Mouse (Mus musculus) G1E (cell line): ENCODE results near the gene Acot11. TPM values are rescaled to one million over a fixed set of nuclear protein-coding genes. Genes with fewer than 3 reads are reported as not detected.

Source experiments
- ATAC-seq: 2 replicates; pipeline ENCODE4 v1.8.0; 2016; ENCODE audit warnings: mild to moderate bottlenecking; ENCODE audit not compliant: insufficient number of reproducible peaks, poor library complexity, low FRiP score, severe bottlenecking; ENCODE audit errors: extremely low read depth
- DNase-seq: peaks from one replicate; pipeline ENCODE4 v3.0.0; 2012; ENCODE audit warnings: low spot score
- H3K27me3 ChIP-seq: 2 replicates; pipeline ENCODE4 v1.6.1; 2012; ENCODE audit warnings: mild to moderate bottlenecking, low read length, inconsistent platforms; ENCODE audit not compliant: insufficient read depth
- H3K36me3 ChIP-seq: replicated peaks from 2 replicates; pipeline ENCODE3; 2012; ENCODE audit warnings: mild to moderate bottlenecking, inconsistent platforms
- H3K4me1 ChIP-seq: 2 replicates; pipeline ENCODE4 v1.6.1; 2012; ENCODE audit warnings: low read depth, low read length, inconsistent platforms, mixed read lengths; ENCODE audit not compliant: insufficient read depth
- H3K4me3 ChIP-seq: 2 replicates; pipeline ENCODE4 v1.5.1; 2012; ENCODE audit warnings: low read depth, mild to moderate bottlenecking, inconsistent platforms, low read length, moderate library complexity, mixed read lengths
- H3K9me3 ChIP-seq: replicated peaks from 2 replicates; pipeline ENCODE4 v1.6.1; 2012; ENCODE audit warnings: inconsistent platforms
- CTCF ChIP-seq: IDR thresholded peaks from 2 replicates; pipeline ENCODE4 v1.5.1; 2012; ENCODE audit warnings: low read depth, low read length, inconsistent platforms, mixed read lengths
- GATA1 ChIP-seq: IDR thresholded peaks from 2 replicates; pipeline ENCODE4 v1.6.1; 2012; ENCODE audit warnings: borderline replicate concordance, low read length, inconsistent platforms, mixed read lengths
- GATA2 ChIP-seq: IDR thresholded peaks from 2 replicates; pipeline ENCODE4 v1.6.1; 2012; ENCODE audit warnings: low read depth, low read length, inconsistent platforms, borderline replicate concordance
- POLR2AphosphoS5 ChIP-seq: IDR thresholded peaks from 2 replicates; pipeline ENCODE4 v1.6.1; 2012; ENCODE audit warnings: low read depth, low read length, inconsistent platforms; ENCODE audit not compliant: insufficient replicate concordance
- TAL1 ChIP-seq: conservative IDR thresholded peaks from 2 replicates; pipeline ENCODE4 v1.6.1; 2012; ENCODE audit warnings: low read depth, low read length, inconsistent platforms, mixed read lengths
- polyA plus RNA-seq: library from polyadenylated mRNA; stranded (reverse); fragments of >175 nt; gene quantifications from 2 replicates; pipeline ENCODE4 v1.2.3, GENCODE M21; 2012
- total RNA-seq, 2 experiments: library from RNA; stranded (forward) in 1 of 2; stranded (reverse) in 1 of 2; fragments of 200-1000 nt in 1 of 2; fragments of >200 nt in 1 of 2; fragmentation: Nextera tagmentation in 1 of 2; gene quantifications; 2 replicates each; pipeline ENCODE4 v1.2.3; 2014 to 2017

Acot11 gene
- total and polyA plus RNA-seq, 3 experiments = 0.02 to 0.11 TPM; not detected in 1

DNA sequence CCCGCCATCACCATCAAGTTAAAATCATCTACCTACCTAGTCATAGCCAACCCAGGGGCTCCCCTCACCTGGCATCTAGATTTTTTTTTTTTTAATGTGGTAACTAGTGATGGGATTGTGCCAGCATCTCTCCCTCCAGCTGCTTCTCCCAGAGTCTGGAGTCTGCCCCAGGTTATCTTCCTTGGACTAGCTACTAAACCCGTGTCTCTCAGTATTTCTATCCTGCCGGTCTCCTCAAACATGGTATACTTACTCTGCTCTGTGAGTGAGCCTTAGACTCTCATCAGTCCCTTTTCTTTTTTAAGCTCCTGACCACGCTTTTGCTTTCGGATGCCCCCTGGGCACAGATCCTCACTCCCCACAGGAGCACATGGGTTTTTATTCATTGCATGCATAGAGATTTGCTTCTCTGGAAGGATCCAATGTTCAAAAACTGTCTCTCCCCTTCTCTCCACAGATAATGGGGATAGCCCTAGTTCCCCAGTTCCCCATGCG lies 35.9 kb upstream of the Acot11 start:
- ATAC-seq = no peak
- TF ChIP-seq TAL1 (no peak), POLR2AphosphoS5 (no peak), CTCF (no peak), GATA2 (no peak), GATA1 (no peak)
- no peak for DNase-seq
- Histone ChIP-seq H3K4me1 (peaks cover 75% of the 10 kb centered on the region), H3K9me3 (no peaks in the 10 kb centered on the region), H3K4me3 (peak overlapping the region; percentile 76; the same call in 1 of the 2 replicates), H3K27me3 (peaks cover 23% of the 10 kb centered on the region), H3K36me3 (no peaks in the 10 kb centered on the region)

DNA sequence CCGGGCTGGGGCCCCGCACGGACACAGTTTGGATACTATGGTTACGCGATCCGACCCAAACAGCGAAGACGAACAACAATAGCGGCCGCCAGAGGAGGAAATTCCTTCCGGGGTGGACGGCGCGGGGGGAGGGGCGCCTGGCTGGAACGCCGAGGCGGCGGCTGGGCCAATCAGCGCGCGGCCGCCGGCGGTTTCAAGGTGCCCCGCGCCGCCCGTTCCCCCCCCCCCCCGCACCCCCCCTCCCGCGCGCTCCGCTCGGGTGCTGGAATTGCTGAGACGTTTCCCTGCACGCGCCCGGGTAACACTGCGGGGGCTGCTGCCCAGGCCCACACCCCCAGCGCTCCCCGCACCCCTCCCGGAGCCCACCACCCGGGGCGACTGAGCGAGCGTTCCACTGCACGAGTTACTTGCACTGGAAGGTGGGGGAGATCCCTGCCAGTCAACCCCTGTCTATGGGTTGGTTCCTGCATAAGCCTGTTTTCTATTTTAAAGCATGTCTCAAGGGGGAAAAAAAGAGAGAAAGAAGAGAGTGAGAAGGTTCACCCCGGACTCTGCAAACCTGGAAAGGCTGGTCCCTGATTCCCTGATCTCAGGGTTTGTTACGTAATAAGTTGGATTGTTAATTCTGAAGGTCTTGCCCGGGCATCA lies 35.3 kb upstream of the Acot11 start:
- peak overlapping the region; percentile 76 for H3K4me3 ChIP-seq

GRCm38 (mm10) chr4:106839254-106839834 lies 34.5 kb upstream of the Acot11 start:
- peak; percentile 80 for DNase-seq
- Histone ChIP-seq H3K9me3 (no peaks in the 10 kb centered on the region), H3K4me1 (peaks cover 73% of the 10 kb centered on the region), H3K4me3 (peak overlapping the region; percentile 76), H3K27me3 (peaks cover 27% of the 10 kb centered on the region), H3K36me3 (no peaks in the 10 kb centered on the region)
- TF ChIP-seq GATA1 = no peak
- TF ChIP-seq TAL1 = no peak
- no peak for TF ChIP-seq CTCF
- no peak for TF ChIP-seq POLR2AphosphoS5
- ATAC-seq = no peak

More for the DNA sequence above, 35.3 kb upstream of the Acot11 start:
- Histone ChIP-seq H3K27me3 (peaks cover 24% of the 10 kb centered on the region), H3K36me3 (no peaks in the 10 kb centered on the region), H3K9me3 (no peaks in the 10 kb centered on the region), H3K4me1 (peaks cover 73% of the 10 kb centered on the region)
- no peak for TF ChIP-seq TAL1
- TF ChIP-seq POLR2AphosphoS5 = no peak
- TF ChIP-seq GATA2 = no peak
- TF ChIP-seq GATA1 = no peak
- no peak for TF ChIP-seq CTCF
- DNase-seq (peak; percentile 94), ATAC-seq (peak; percentile 35)

DNA sequence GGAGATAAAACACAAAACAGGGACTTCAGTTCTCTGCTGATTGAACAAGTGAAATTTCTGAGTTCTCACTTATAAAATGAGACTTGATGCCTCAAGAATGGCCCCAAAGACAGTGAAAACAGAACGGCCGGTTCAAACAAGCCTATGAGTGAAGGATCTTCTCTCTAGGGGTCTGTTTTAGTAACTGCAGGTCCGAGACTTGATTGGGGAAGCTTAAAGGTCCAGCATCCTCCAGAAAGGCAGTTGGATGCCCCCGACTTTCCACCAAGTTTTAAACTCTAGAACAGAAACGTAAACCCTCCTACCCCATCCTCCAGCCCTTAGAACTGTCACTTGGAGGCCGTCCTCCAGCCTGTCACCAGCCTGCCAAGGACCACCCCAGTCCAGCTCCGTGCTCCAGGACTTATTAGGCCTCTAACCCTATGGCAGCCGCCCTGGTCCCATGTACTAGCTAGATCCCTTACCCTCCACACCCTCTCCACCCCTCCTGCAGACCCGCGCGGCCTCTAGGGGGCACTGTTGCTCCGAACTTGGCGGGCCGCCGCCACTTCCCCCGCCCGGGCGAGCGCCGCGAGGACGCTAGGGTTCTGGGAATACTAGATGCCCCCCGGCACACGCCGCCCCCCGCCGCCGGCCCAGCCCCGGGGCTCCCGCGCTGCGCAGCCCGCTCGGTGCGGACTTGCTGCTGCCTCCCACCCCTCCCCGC lies 33.9 kb upstream of the Acot11 start:
- Histone ChIP-seq H3K9me3 (no peaks in the 10 kb centered on the region), H3K4me3 (peak overlapping the region; percentile 76), H3K27me3 (peaks cover 27% of the 10 kb centered on the region), H3K4me1 (peaks cover 68% of the 10 kb centered on the region), H3K36me3 (no peaks in the 10 kb centered on the region)
- TF ChIP-seq GATA2 = no peak
- no peak for TF ChIP-seq POLR2AphosphoS5
- no peak for TF ChIP-seq GATA1
- TF ChIP-seq CTCF = peak; percentile 62; the same call in 1 of the 2 replicates
- ATAC-seq = peak; percentile 49
- DNase-seq = peak; percentile 96

- Histone ChIP-seq H3K36me3 (no peaks in the 10 kb centered on the region), H3K4me1 (peaks cover 64% of the 10 kb centered on the region), H3K27me3 (peaks cover 27% of the 10 kb centered on the region), H3K9me3 (no peaks in the 10 kb centered on the region), H3K4me3 (peak overlapping the region; percentile 67; the same call in 1 of the 2 replicates)
- ATAC-seq (no peak), DNase-seq (no peak)
- no peak for TF ChIP-seq GATA1
- no peak for TF ChIP-seq CTCF
- TF ChIP-seq TAL1 = no peak
- TF ChIP-seq GATA2 = no peak
- TF ChIP-seq POLR2AphosphoS5 = no peak
Observed at GRCm38 (mm10) chr4:106837964-106838363, 33.2 kb upstream of the Acot11 start.

DNA sequence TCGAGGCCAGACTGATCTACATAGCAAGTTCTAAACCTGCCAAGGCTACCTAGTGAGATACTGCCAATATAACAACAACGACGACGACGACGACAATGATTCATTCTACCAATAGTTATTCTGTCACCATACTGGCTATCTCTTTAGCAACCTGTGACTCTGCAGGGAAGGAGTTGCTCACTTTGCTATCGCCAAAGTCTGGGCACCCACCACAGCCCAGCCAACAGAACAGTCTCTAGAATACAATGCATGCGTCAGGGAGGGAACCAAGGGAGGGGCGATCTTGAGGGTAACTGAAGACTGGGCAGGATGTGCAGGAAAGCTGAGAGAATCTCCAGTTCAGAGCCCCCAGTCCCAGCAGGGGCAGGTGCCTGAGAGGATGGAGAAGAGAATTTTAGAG lies 32.6 kb upstream of the Acot11 start:
- DNase-seq (no peak), ATAC-seq (no peak)
- H3K4me1 ChIP-seq = peaks cover 59% of the 10 kb centered on the region
- H3K4me3 ChIP-seq = no peak overlapping the region; the same call in 1 of the 2 replicates
- H3K27me3 ChIP-seq = peaks cover 27% of the 10 kb centered on the region
- no peaks in the 10 kb centered on the region for H3K9me3 ChIP-seq
- H3K36me3 ChIP-seq = no peaks in the 10 kb centered on the region
- no peak for TF ChIP-seq POLR2AphosphoS5
- TF ChIP-seq GATA1 = no peak
- no peak for TF ChIP-seq GATA2
- TF ChIP-seq CTCF = no peak
- TF ChIP-seq TAL1 = no peak
